ENCODE assay signal across 9 mouse cellular contexts in genomic region chr6:56373046-56373751, GRCm38 (mm10).
DNase-seq lines count a peak whose midpoint lies in the region; ATAC-seq and TF ChIP-seq lines count a peak whose summit lies in the region.
"Had no signal": no experiment of that assay in that cellular context is flagged by ENCODE, and none has a peak within 500 bp of the region (broad histone marks: within the 10 kb centered on the region; RNA-seq: fewer than 3 reads in every experiment).

No protein-coding gene starts in this region.

- H3K27ac ChIP-seq in kidney, adult 2 months (ENCODE audit: insufficient read depth, low read depth, low read length): no peak overlapping the region
- H3K27ac ChIP-seq in hindbrain, embryonic 14.5 days: peak overlapping the region; percentile 59
- H3K27ac ChIP-seq in layer of hippocampus, adult 2 months: no peak overlapping the region

- ATAC-seq in hindbrain, embryonic 14.5 days (ENCODE audit: low FRiP score): peak; percentile 83
- no peak for ATAC-seq in activated CD4-positive, CD25-positive, alpha-beta regulatory T cell, adult 4 months
- ATAC-seq in monocyte, adult 5-6 weeks (replicated peaks; ENCODE audit: insufficient number of reproducible peaks, low FRiP score, low TSS enrichment, poor library complexity, severe bottlenecking): no peak

- no peak overlapping the region for H3K4me2 ChIP-seq in hindbrain, embryonic 14.5 days (replicated peaks)

- no peaks in the 10 kb centered on the region for H3K9me3 ChIP-seq in hindbrain, embryonic 14.5 days (ENCODE audit: control insufficient read depth, low read length)

- DNase-seq in kidney, adult 2 months: peak; percentile 8
- no peak for DNase-seq in kidney, adult 11 months
- DNase-seq in MN1 (ENCODE audit: low spot score): peak; percentile 14
- peak; percentile 47 for DNase-seq in cerebellum, adult 11-12 months
- peak; percentile 71 for DNase-seq in hindbrain, embryonic 14.5 days (ENCODE audit: low spot score)
- DNase-seq in layer of hippocampus, adult 2 months (ENCODE audit: low spot score in 2 of 2): no peak
- DNase-seq: thymus, postnatal 4 days had no signal

- WGBS in kidney, adult 2 months: 38% methylated on average over 10 of the region's 10 CpGs
- WGBS in hindbrain, embryonic 14.5 days: 47% methylated on average over 10 of the region's 10 CpGs

- no peaks in the 10 kb centered on the region for H3K27me3 ChIP-seq in kidney, adult 2 months (replicated peaks; ENCODE audit: control insufficient read depth, insufficient read depth, low read length)
- H3K27me3 ChIP-seq in hindbrain, embryonic 14.5 days (ENCODE audit: control insufficient read depth, insufficient read depth, low read length): no peaks in the 10 kb centered on the region

- no peak for TF ChIP-seq CTCF in kidney, adult 2 months (conservative IDR thresholded peaks at IDR 0.05; ENCODE audit: insufficient read depth, insufficient read length, low read depth, low read length)
- no peak for TF ChIP-seq CTCF in layer of hippocampus, adult 2 months (conservative IDR thresholded peaks at IDR 0.05)

- no peak overlapping the region for H3K9ac ChIP-seq in hindbrain, embryonic 14.5 days

- no peak for TF ChIP-seq POLR2A in kidney, adult 2 months (IDR thresholded peaks at IDR 0.05; ENCODE audit: low read depth, low read length)

- H3K4me1 ChIP-seq in kidney, adult 2 months (ENCODE audit: control insufficient read depth, insufficient read depth, low read length): no peaks in the 10 kb centered on the region
- H3K4me1 ChIP-seq in hindbrain, embryonic 14.5 days (replicated peaks; ENCODE audit: control insufficient read depth, insufficient read depth, low read length): peaks cover 18% of the 10 kb centered on the region

- H3K36me3 ChIP-seq in kidney, adult 2 months (ENCODE audit: control insufficient read depth, insufficient read depth, low read length): no peaks in the 10 kb centered on the region
- no peaks in the 10 kb centered on the region for H3K36me3 ChIP-seq in hindbrain, embryonic 14.5 days (replicated peaks; ENCODE audit: control insufficient read depth, insufficient read depth)

- H3K4me3 ChIP-seq in kidney, adult 2 months (ENCODE audit: insufficient read depth, low read depth, low read length): no peak overlapping the region
- no peak overlapping the region for H3K4me3 ChIP-seq in hindbrain, embryonic 14.5 days (replicated peaks; ENCODE audit: low read length)
- no peak overlapping the region for H3K4me3 ChIP-seq in layer of hippocampus, adult 2 months

Comparison
In these comparisons a context has a peak if more than half of its experiments do, and no peak if none do; other contexts are left out.
1. DNase-seq: peak in kidney, adult 2 months (single experiment), MN1 (single experiment), cerebellum, adult 11-12 months (single experiment) and hindbrain, embryonic 14.5 days (single experiment); none in kidney, adult 11 months (single experiment) and layer of hippocampus, adult 2 months (0 of 2).